Mouse (Mus musculus) hindbrain, embryonic 16.5 days (tissue): ENCODE measurements around the gene Dhrs11. TPM values are rescaled to one million over a fixed set of nuclear protein-coding genes. Genes with fewer than 3 reads are reported as not detected.

Experiments
- ATAC-seq: fragments of 200-750 bp; cut with Nextera tagmentation; 2 replicates; pipeline ENCODE4 v1.8.0; 2017; ENCODE audit warnings: moderate TSS enrichment, moderate library complexity
- H3K27ac ChIP-seq: fragments of 300-500 bp; sonication (generic); 2 replicates; pipeline ENCODE4 v1.5.1; 2014; ENCODE audit warnings: low read depth, mild to moderate bottlenecking, control low read depth, low read length, moderate library complexity
- H3K27me3 ChIP-seq: fragments of 300-500 bp; sonication (generic); replicated peaks from 2 replicates; pipeline ENCODE4 v1.6.1; 2014; ENCODE audit warnings: low read length; ENCODE audit not compliant: control insufficient read depth, insufficient read depth
- H3K36me3 ChIP-seq: fragments of 300-500 bp; sonication (generic); 2 replicates; pipeline ENCODE4 v1.6.1; 2014; ENCODE audit warnings: mild to moderate bottlenecking, low read length, moderate library complexity, mixed read lengths; ENCODE audit not compliant: control insufficient read depth, insufficient read depth
- H3K4me1 ChIP-seq: fragments of 300-500 bp; sonication (generic); 2 replicates; pipeline ENCODE4 v1.6.1; 2014; ENCODE audit warnings: low read depth, low read length; ENCODE audit not compliant: control insufficient read depth, insufficient read depth
- H3K4me2 ChIP-seq: fragments of 300-500 bp; sonication (generic); 2 replicates; pipeline ENCODE4 v1.6.1; 2014; ENCODE audit warnings: mild to moderate bottlenecking, low read length, control low read depth, moderate library complexity
- H3K4me3 ChIP-seq: fragments of 300-500 bp; sonication (generic); 2 replicates; pipeline ENCODE4 v1.5.1; 2014; ENCODE audit warnings: mild to moderate bottlenecking, low read length, control low read depth, moderate library complexity
- H3K9ac ChIP-seq: fragments of 300-500 bp; sonication (generic); 2 replicates; pipeline ENCODE4 v1.6.1; 2014; ENCODE audit warnings: low read depth, mild to moderate bottlenecking, control low read depth, low read length, moderate library complexity
- H3K9me3 ChIP-seq: fragments of 300-500 bp; sonication (generic); 2 replicates; pipeline ENCODE4 v1.6.1; 2014; ENCODE audit warnings: mild to moderate bottlenecking, low read length, moderate library complexity; ENCODE audit not compliant: control insufficient read depth
- WGBS: fragments of 180-500 bp; shearing (Covaris S2); extraction: QIAGEN DNeasy Blood & Tissue Kit; methylation state at CpG from one replicate; pipeline ENCODE4 v1.1.7; 2014; 5-methylcytosine and 5-hydroxymethylcytosine counted together
- polyA plus RNA-seq: library from polyadenylated mRNA; unstranded; fragments of >200 nt; fragmentation: Nextera tagmentation; extraction: Ambion mirVana; gene quantifications from 2 replicates; pipeline ENCODE4 v1.2.1, GENCODE M21; 2015

The Dhrs11 gene
- polyA plus RNA-seq, 1 experiment from 2014 or later: 11.1 TPM

- Histone ChIP-seq H3K27me3 (no peaks in the 10 kb centered on the region), H3K9ac (no peak overlapping the region), H3K27ac (no peak overlapping the region), H3K4me1 (no peaks in the 10 kb centered on the region), H3K4me3 (no peak overlapping the region), H3K4me2 (no peak overlapping the region), H3K9me3 (no peaks in the 10 kb centered on the region), H3K36me3 (peaks cover 4% of the 10 kb centered on the region; the same call in 1 of the 2 replicates)
- WGBS: 58% methylated on average over 13 of the region's 13 CpGs
- 0 out of 2 replicates have a peak, but pooled peaks have one; percentile 47 for ATAC-seq
Observed at GRCm38 (mm10) chr11:84813724-84814510, 14.9 kb downstream of the Dhrs11 start.

GRCm38 (mm10) chr11:84804373-84804772, 24.4 kb downstream of the Dhrs11 start:
- Histone ChIP-seq H3K27me3 (no peaks in the 10 kb centered on the region), H3K4me2 (no peak overlapping the region), H3K4me1 (no peaks in the 10 kb centered on the region), H3K4me3 (no peak overlapping the region), H3K36me3 (no peaks in the 10 kb centered on the region), H3K27ac (no peak overlapping the region), H3K9me3 (no peaks in the 10 kb centered on the region), H3K9ac (no peak overlapping the region)
- ATAC-seq: no peak
- 90% methylated on average over 4 of the region's 4 CpGs for WGBS

GRCm38 (mm10) chr11:84797627-84798353, 31.0 kb downstream of the Dhrs11 start:
- no peak overlapping the region for H3K4me2 ChIP-seq
- ATAC-seq: peak; percentile 66
- H3K4me1 ChIP-seq: peaks cover 9% of the 10 kb centered on the region
- WGBS: 19% methylated on average over 21 of the region's 21 CpGs
- no peak overlapping the region for H3K4me3 ChIP-seq
- no peaks in the 10 kb centered on the region for H3K27me3 ChIP-seq
- H3K36me3 ChIP-seq: no peaks in the 10 kb centered on the region
- no peak overlapping the region for H3K27ac ChIP-seq
- no peaks in the 10 kb centered on the region for H3K9me3 ChIP-seq
- H3K9ac ChIP-seq: no peak overlapping the region

GRCm38 (mm10) chr11:84797026-84797425, 31.8 kb downstream of the Dhrs11 start:
- 26% methylated on average over 10 of the region's 10 CpGs for WGBS
- no peak overlapping the region for H3K9ac ChIP-seq
- ATAC-seq: no peak
- H3K4me2 ChIP-seq: no peak overlapping the region
- no peaks in the 10 kb centered on the region for H3K36me3 ChIP-seq
- no peak overlapping the region for H3K4me3 ChIP-seq
- no peaks in the 10 kb centered on the region for H3K9me3 ChIP-seq
- H3K27ac ChIP-seq: no peak overlapping the region
- no peaks in the 10 kb centered on the region for H3K27me3 ChIP-seq
- H3K4me1 ChIP-seq: peaks cover 9% of the 10 kb centered on the region

GRCm38 (mm10) chr11:84794496-84795113, 34.2 kb downstream of the Dhrs11 start:
- Histone ChIP-seq H3K27ac (no peak overlapping the region), H3K9ac (peak overlapping the region; percentile 59), H3K9me3 (no peaks in the 10 kb centered on the region), H3K4me1 (peaks cover 9% of the 10 kb centered on the region), H3K4me2 (peak overlapping the region; percentile 59), H3K27me3 (0 out of 2 replicates have a peak, but pooled peaks cover 2% of the 10 kb centered on the region), H3K36me3 (no peaks in the 10 kb centered on the region), H3K4me3 (peak overlapping the region; percentile 22)
- ATAC-seq: peak; percentile 92
- WGBS: 7% methylated on average over 17 of the region's 17 CpGs

GRCm38 (mm10) chr11:84793545-84793944, 35.2 kb downstream of the Dhrs11 start:
- Histone ChIP-seq H3K4me1 (peaks cover 9% of the 10 kb centered on the region), H3K4me3 (no peak overlapping the region), H3K9me3 (no peaks in the 10 kb centered on the region), H3K27me3 (0 out of 2 replicates have a peak, but pooled peaks cover 2% of the 10 kb centered on the region), H3K36me3 (no peaks in the 10 kb centered on the region), H3K4me2 (no peak overlapping the region), H3K9ac (no peak overlapping the region), H3K27ac (no peak overlapping the region)
- ATAC-seq: no peak

- H3K36me3 ChIP-seq: no peaks in the 10 kb centered on the region
- WGBS: 39% methylated on average over 6 of the region's 6 CpGs
- ATAC-seq: no peak
- no peak overlapping the region for H3K4me3 ChIP-seq
- H3K27ac ChIP-seq: no peak overlapping the region
- no peak overlapping the region for H3K4me2 ChIP-seq
- peaks cover 5% of the 10 kb centered on the region for H3K4me1 ChIP-seq
- H3K9me3 ChIP-seq: no peaks in the 10 kb centered on the region
- H3K9ac ChIP-seq: peak overlapping the region; percentile 5; the same call in 1 of the 2 replicates
- H3K27me3 ChIP-seq: 0 out of 2 replicates have a peak, but pooled peaks cover 2% of the 10 kb centered on the region
Observed at GRCm38 (mm10) chr11:84790383-84790782, 38.4 kb downstream of the Dhrs11 start.

- H3K4me1 ChIP-seq: peaks cover 22% of the 10 kb centered on the region
- no peak overlapping the region for H3K4me3 ChIP-seq
- H3K36me3 ChIP-seq: no peaks in the 10 kb centered on the region
- H3K27me3 ChIP-seq: no peaks in the 10 kb centered on the region
- 1% methylated on average over 19 of the region's 19 CpGs for WGBS
- no peak overlapping the region for H3K27ac ChIP-seq
- ATAC-seq: peak; percentile 68; the same call in 1 of the 2 replicates
- no peak overlapping the region for H3K9ac ChIP-seq
- peak overlapping the region; percentile 32 for H3K4me2 ChIP-seq
- no peaks in the 10 kb centered on the region for H3K9me3 ChIP-seq
Observed at GRCm38 (mm10) chr11:84780143-84780870, 48.5 kb downstream of the Dhrs11 start.
